Mouse (Mus musculus) spleen, postnatal 10 days (tissue): ENCODE results near the gene Zfp260.
"Not testable (repeated sequence)": the region's sequence is repeated elsewhere in the genome, so short reads cannot be mapped to it uniquely, and the experiment has no call there.

Source experiments
- DNase-seq, 2 experiments: peaks; one replicate each; pipeline ENCODE4 v3.0.0; 2021 to 2022; ENCODE audit warnings: low spot score in 2 of 2

The Zfp260 gene

DNA sequence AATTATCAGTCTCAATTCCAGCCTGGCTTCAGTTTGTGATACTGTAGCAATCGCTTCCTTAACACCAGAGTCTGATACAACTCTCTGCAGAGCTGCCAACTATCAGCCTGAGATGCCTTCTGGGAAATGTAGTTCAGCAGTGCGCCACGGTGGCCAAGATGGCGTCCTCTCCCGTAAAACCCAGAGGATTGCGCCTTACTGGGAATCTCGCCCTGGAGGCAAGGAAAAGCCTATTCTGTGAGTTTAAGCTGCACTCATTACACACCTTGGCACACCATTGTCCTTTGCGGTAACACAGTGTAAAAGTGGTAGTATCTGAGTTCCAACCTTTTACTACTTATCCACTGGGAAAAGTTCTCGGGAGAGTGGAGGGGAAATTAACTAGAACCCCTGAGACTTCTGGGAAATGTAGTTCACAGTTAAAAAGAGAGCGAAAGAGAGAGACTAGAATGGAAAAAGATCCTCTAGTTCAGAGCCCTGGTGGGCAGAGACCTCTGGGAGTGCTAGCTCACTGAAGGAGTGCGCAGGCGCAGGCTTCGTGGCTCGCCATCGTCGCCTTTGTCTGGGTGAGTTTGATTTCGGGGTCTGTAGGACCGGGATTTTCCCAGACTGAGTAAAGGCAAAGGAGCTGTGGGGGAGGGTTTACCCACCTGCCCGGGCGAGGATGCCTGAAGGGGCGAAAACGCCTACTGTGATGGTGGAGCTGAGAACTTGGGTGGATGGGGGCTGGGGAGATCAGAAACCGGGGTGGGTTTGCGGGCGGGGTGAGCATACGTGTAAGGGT, at the start of gene Zfp260:
Zfp260 (plus strand) TSS at position 132 of the 784 bp plus-strand sequence.
- peak; percentile 82 to 88 for DNase-seq

DNA sequence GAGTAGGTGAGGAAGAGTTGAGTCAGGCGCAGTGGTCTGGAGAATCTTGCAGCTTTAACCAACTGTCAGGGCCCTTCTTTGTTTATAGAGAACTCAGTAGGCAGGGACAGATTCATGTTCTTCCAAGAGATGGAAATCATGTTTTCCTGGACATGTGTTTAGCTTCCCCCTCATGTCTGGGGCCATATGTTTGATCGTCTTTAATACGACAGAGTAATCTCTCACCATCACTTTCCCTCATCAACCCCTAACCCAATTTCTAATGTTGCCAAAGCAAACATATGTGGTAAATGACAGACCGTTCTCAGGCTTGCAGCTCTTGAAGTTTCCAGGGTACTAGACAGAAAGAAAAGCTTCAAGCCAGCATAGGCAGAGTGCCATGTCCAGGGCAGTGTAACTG, 46.5 kb upstream of the Zfp260 start:
- no peak for DNase-seq

GRCm38 (mm10) chr7:30050882-30051548, 43.6 kb upstream of the Zfp260 start, which contains the start of gene Zfp14:
TSS of gene Zfp14 (minus strand) at chr7:30051380.
- peak; percentile 81 to 94 for DNase-seq

DNA sequence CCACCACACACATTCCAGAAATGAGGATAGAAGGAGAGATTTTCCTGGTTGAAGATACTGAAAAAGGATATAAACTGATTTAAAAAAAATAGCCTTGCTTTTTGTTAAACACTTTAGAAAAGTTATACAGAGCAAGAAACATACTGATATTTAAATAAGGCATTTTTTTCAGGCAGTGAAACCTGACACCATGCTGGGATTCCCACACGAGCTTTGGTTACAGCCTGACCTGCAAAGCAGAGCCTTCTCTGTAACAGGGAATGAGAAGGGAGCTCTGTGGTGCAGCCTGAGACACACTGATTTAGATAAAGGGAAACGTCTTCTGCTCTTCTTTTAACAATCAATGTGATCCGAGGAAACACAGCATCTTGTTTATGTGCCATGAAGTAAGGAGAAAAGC, 41.0 kb upstream of the Zfp260 start:
- no peak for DNase-seq

GRCm38 (mm10) chr7:30060341-30060740, 34.2 kb upstream of the Zfp260 start:
- DNase-seq = no peak

- peak; percentile 16 to 59 for DNase-seq
These were observed 32.1 kb upstream of the Zfp260 start for GRCm38 (mm10) chr7:30062478-30062877.

DNA sequence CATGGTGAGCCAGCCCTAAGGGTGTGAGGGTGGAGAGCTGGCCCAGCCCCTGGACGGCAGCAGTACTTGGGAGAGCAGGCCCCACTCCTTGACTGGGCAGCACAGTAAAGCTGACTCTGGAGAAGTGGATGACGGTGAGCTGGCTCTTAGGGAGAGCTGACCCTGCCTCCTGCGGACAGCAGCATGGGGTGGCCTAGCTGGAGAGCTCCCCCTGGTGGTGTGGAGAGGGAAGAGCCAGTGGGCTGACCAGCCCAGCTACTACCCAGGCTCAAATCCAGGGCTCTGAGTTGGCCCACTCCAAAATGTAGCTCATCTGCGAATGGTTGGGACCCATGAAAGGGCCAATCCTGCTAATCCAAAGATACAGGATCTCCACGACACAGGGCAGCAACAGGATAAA, 30.0 kb upstream of the Zfp260 start:
- DNase-seq = no peak

GRCm38 (mm10) chr7:30072146-30073028, 22.2 kb upstream of the Zfp260 start, which contains the start of gene Zfp82:
TSS of gene Zfp82 (minus strand) at chr7:30072900.
- peak; percentile 68 to 85 for DNase-seq

- no peak for DNase-seq
These were observed 8.1 kb upstream of the Zfp260 start for GRCm38 (mm10) chr7:30086524-30086923.

DNA sequence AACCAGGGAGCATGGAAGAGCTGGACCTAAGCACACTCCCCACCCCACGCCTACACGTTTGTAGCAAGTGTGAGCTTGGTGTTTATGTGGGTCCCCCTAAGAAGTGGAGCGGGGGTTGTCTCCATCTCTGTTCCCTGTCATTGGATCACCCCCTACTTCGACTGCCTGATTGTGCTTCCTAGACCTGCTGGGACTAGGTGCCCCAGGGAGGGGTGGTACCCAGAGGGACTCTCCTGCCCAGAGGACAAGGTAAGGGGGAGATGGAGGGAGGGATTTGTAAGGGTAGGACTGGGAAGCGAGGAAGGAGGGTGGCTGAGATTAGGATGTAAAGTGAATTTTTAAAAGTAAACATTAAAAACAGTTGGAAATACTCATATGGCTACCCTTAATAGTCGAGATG, 5.2 kb upstream of the Zfp260 start:
- no peak for DNase-seq

DNA sequence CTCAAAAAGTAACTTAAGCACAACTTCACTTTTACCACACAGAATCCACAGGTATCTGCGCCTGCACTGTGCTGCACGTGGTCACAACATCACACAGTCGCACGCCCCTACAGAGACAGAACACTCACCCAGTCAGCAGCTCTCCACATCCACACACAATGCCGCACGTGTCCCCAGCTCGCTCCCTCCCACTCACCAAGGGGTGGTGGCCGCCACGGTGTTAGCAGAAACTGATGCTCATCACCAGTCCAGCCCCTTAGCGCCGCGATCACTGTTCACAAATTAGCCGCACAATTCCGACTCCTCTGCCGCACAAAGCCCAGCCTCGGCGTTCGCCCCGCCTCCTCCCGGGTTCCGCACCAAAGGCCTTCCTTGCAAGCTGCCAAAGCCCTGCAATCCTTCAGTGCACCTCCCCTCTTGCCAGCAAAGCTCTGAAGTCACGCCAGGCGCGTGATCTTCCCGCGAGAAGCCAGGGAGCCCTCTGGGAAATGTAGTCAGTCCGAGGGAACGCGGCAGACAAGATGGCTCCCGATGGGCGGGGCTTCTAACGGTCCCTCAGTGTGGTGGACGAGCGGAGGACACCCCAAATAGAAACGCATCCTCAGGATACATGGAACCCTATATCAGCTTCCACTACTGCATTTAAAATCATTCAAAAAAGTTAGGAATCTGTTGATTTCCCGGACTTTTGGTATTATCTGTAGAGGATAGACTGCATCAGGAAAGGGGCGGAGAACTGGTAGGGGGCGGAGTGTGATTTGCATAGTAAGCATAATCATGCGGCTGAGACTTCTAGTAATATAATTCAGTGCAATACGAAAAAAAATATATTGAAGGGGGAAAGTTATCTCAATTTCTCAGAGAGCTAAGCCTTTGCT, 4.2 kb upstream of the Zfp260 start, which contains the start of the genes Gm26920 and Zfp566:
Gm26920 (minus strand) TSS at position 319 of the 878 bp plus-strand sequence.
Zfp566 (minus strand) TSS at position 436 of the 878 bp plus-strand sequence.
- peak; percentile 89 to 96 for DNase-seq

DNA sequence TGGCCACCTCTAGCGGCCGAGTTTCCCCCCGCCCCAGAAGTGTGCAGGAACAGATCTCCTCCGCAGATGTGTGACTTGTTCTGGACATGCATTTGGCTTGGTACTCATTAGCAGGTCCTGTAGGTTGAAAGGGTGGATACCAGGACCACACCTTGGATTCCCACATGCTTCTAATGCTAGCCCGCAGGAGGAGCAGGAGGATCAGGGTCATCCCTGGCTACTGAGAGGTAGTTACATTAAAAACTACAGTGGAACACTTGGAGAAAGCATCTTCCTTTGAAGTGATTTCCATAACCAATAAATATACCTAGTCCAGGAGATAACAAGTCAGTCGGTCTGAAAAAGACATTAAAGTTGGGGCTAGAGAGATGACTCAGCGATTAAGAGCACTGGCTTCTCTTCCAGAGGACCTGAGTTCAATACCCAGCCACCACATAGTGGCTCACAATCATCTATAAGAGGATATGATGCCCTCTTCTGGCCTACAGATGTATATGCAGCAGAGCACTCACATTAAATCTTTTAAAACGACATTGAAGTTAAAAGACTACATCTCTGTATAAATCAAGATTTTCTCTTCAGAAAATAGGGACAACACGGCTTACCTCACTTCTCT, 3.5 kb upstream of the Zfp260 start:
- peak in 1 of 2 experiments; percentile 25 for DNase-seq

DNA sequence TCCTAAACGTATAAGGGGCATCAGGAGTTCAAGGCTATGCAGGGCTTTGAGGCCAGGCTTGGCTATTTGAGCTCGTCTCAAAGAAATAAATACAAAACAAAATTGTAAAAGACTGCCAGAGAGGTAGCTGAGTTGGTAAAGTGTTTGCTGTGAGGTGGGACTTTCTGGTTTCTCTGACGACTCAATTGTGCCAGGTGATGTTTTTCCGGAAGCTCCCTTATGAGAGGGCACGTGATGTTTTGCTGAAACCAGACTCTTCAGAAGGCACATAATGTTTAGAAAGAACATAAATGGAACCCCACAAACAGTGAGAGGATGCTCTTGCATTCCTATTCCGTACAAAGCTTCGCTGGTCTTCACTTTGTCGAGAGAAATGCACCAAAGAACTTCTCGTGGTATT, 1.9 kb upstream of the Zfp260 start:
- no peak for DNase-seq

- no peak for DNase-seq
These were observed 610 bp upstream of the Zfp260 start for GRCm38 (mm10) chr7:30093918-30094415.

- no peak for DNase-seq
These were observed 1.1 kb downstream of the Zfp260 start for GRCm38 (mm10) chr7:30095551-30096125.

GRCm38 (mm10) chr7:30099297-30099696, 4.7 kb downstream of the Zfp260 start:
- DNase-seq = peak in 1 of 2 experiments; percentile 49

- DNase-seq = no peak
These were observed 21.5 kb downstream of the Zfp260 start for GRCm38 (mm10) chr7:30116076-30116475.

GRCm38 (mm10) chr7:30117935-30118334, 23.4 kb downstream of the Zfp260 start:
- DNase-seq = not testable (repeated sequence)

DNA sequence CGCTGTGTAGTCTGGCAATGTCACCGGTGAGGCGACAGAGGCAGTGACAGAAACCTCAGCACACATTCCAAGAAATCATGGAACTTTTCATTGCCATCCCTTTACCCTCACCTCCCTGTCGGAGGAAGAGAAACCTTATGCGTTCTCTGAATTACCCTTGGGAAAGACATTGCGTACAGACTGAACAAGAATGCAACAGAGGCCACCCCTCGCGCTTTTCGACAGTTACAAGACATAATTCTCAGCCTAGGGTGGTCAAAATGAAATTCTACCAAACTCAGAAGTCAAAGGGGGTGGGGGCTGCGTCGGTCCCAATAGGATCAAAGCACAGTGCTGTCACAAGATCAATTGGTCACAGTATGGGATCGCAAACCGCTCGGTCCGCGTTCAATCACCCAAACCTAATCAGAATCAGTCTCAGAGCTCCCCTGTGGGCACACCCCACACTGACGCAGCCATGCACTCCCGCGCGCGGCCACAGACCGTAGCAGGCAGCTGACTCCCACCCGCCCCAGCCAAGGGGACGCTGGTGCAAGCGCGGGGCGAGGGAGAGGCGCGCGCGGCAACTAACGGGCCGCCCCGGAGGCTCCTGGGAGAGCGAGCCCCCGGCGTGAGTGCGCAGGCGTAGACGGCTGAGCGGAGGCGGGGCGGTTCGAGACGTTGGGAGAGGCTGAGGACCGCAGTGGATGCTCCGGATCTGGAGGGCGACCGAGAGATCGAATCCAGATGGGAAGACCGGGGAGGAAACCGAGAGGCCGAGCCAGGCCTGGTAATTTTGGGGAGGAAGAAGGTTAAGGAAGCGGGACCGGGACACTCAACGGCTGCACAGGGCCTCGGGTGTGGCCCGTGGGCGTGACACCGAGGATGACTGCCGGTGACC, 27.0 kb downstream of the Zfp260 start, which contains the start of gene Zfp382:
Zfp382 (plus strand) TSS at position 635 of the 880 bp plus-strand sequence.
- DNase-seq = peak; percentile 75 to 90
